Mouse (Mus musculus) adrenal gland, adult 8-10 months (tissue): Measurements from ENCODE around the gene Fzr1. TPM values are rescaled to one million over a fixed set of nuclear protein-coding genes. Genes with fewer than 3 reads are reported as not detected.

ENCODE experiments used
- DNase-seq: peaks from one replicate; pipeline ENCODE4 v3.0.0; 2022
- total RNA-seq, 4 experiments: library from RNA; stranded (reverse); gene quantifications; 2 replicates each; pipeline ENCODE4 v1.2.4; 2022

Fzr1 gene
- total RNA-seq, 4 experiments from 2014 or later, result 47.1 to 52.7 (median 49.9) TPM

- no peak for DNase-seq
Observed at GRCm38 (mm10) chr10:81402227-81402765, 24.0 kb upstream of the Fzr1 start.

GRCm38 (mm10) chr10:81401521-81402226 is 23.4 kb upstream of the Fzr1 start:
- no peak for DNase-seq

- DNase-seq, result no peak
Observed at GRCm38 (mm10) chr10:81401205-81401520, 22.8 kb upstream of the Fzr1 start.

- DNase-seq, result no peak
Observed at GRCm38 (mm10) chr10:81400371-81401204, 22.3 kb upstream of the Fzr1 start.

- DNase-seq, result no peak
Observed at GRCm38 (mm10) chr10:81399798-81400308, 21.5 kb upstream of the Fzr1 start.

GRCm38 (mm10) chr10:81399296-81399695 is 21.0 kb upstream of the Fzr1 start:
- no peak for DNase-seq

GRCm38 (mm10) chr10:81396749-81397148 is 18.4 kb upstream of the Fzr1 start:
- DNase-seq, result no peak

GRCm38 (mm10) chr10:81395865-81396264 is 17.5 kb upstream of the Fzr1 start:
- no peak for DNase-seq

GRCm38 (mm10) chr10:81395127-81395526 is 16.8 kb upstream of the Fzr1 start:
- DNase-seq, result no peak

- DNase-seq, result no peak
Observed at GRCm38 (mm10) chr10:81393456-81394063, 15.2 kb upstream of the Fzr1 start.

GRCm38 (mm10) chr10:81392781-81393185 is 14.5 kb upstream of the Fzr1 start, which contains the start of gene Smim24:
Gene Smim24 (plus strand): TSS chr10:81393051.
- DNase-seq, result no peak

- DNase-seq, result no peak
Observed at GRCm38 (mm10) chr10:81392270-81392669, 14.0 kb upstream of the Fzr1 start.

- DNase-seq, result no peak
Observed at GRCm38 (mm10) chr10:81390678-81390965, 12.3 kb upstream of the Fzr1 start.

- DNase-seq, result no peak
Observed at GRCm38 (mm10) chr10:81389801-81390677, 11.7 kb upstream of the Fzr1 start.

- no peak for DNase-seq
Observed at GRCm38 (mm10) chr10:81389373-81389772, 11.1 kb upstream of the Fzr1 start.

GRCm38 (mm10) chr10:81388505-81389055 is 10.3 kb upstream of the Fzr1 start, which contains the start of gene Gm48552:
Gene Gm48552 (plus strand): TSS chr10:81389005.
- DNase-seq, result no peak

GRCm38 (mm10) chr10:81387716-81388115 is 9.4 kb upstream of the Fzr1 start:
- DNase-seq, result no peak

- DNase-seq, result no peak
Observed at GRCm38 (mm10) chr10:81385603-81386306, 7.4 kb upstream of the Fzr1 start.

GRCm38 (mm10) chr10:81384605-81384982 is 6.3 kb upstream of the Fzr1 start:
- no peak for DNase-seq

GRCm38 (mm10) chr10:81383802-81384604 is 5.7 kb upstream of the Fzr1 start, which contains the start of the genes Dohh and Gm48551:
Gene Dohh (plus strand): TSS chr10:81384428.
Gene Gm48551 (plus strand): TSS chr10:81384466.
- DNase-seq, result peak; percentile 98
